Comparison of ENCODE assay signal across 10 mouse cellular contexts in genomic region chr2:62390961-62391461, GRCm38 (mm10). TPM values are rescaled to one million over a fixed set of nuclear protein-coding genes. Genes with fewer than 3 reads are reported as not detected.
DNase-seq lines count a peak whose midpoint lies in the region; ATAC-seq lines count a peak whose summit lies in the region.
"Had no signal": no experiment of that assay in that cellular context is flagged by ENCODE, and none has a peak within 500 bp of the region (broad histone marks: within the 10 kb centered on the region; RNA-seq: fewer than 3 reads in every experiment).

No protein-coding gene starts in this region.

- no peaks in the 10 kb centered on the region for H3K9me3 ChIP-seq in limb, embryonic 15.5 days
- no peaks in the 10 kb centered on the region for H3K9me3 ChIP-seq in limb, embryonic 10.5 days (replicated peaks)
- no peaks in the 10 kb centered on the region for H3K9me3 ChIP-seq in megakaryocyte, embryonic 14.5 days
- no peaks in the 10 kb centered on the region for H3K9me3 ChIP-seq in forebrain, embryonic 16.5 days (ENCODE audit: control insufficient read depth, low read length)
- H3K9me3 ChIP-seq: forebrain, embryonic 12.5 days had no signal

- no peaks in the 10 kb centered on the region for H3K27me3 ChIP-seq in limb, embryonic 15.5 days
- no peaks in the 10 kb centered on the region for H3K27me3 ChIP-seq in limb, embryonic 10.5 days (ENCODE audit: low read depth, poor library complexity, severe bottlenecking)
- H3K27me3 ChIP-seq in megakaryocyte, embryonic 14.5 days (replicated peaks): no peaks in the 10 kb centered on the region
- no peaks in the 10 kb centered on the region for H3K27me3 ChIP-seq in forebrain, embryonic 16.5 days (replicated peaks; ENCODE audit: control insufficient read depth, insufficient read depth, low read length)
- H3K27me3 ChIP-seq: forebrain, embryonic 12.5 days had no signal

- H3K4me3 ChIP-seq in limb, embryonic 15.5 days: no peak overlapping the region
- H3K4me3 ChIP-seq in limb, embryonic 10.5 days: no peak overlapping the region
- H3K4me3 ChIP-seq in megakaryocyte, embryonic 14.5 days (replicated peaks): peak overlapping the region; percentile 81
- H3K4me3 ChIP-seq in forebrain, embryonic 16.5 days (replicated peaks; ENCODE audit: low read length): no peak overlapping the region
- H3K4me3 ChIP-seq: forebrain, embryonic 12.5 days had no signal

- H3K27ac ChIP-seq in limb, embryonic 15.5 days: peak overlapping the region; percentile 38; the same call in 1 of the 2 replicates
- H3K27ac ChIP-seq in limb, embryonic 10.5 days: no peak overlapping the region
- no peak overlapping the region for H3K27ac ChIP-seq in forebrain, embryonic 16.5 days (ENCODE audit: low read length)
- H3K27ac ChIP-seq: forebrain, embryonic 12.5 days; hindbrain, embryonic 14.5 days had no signal

- DNase-seq in limb, embryonic 10.5 days (ENCODE audit: low spot score): no peak
- peak; percentile 74 for DNase-seq in fat pad, adult 2 months (ENCODE audit: extremely low read depth, low read depth, low spot score)
- DNase-seq in thymus, postnatal 36 days: peak; percentile 41 to 53
- DNase-seq in adrenal gland, postnatal 14 days: no peak
- no peak for DNase-seq in embryo, embryonic 11 days

- no peak for ATAC-seq in limb, embryonic 15.5 days (ENCODE audit: insufficient number of reproducible peaks, low FRiP score, low TSS enrichment, low read depth)
- no peak for ATAC-seq in forebrain, embryonic 16.5 days

- no peak overlapping the region for H3K4me2 ChIP-seq in limb, embryonic 15.5 days
- H3K4me2 ChIP-seq in forebrain, embryonic 16.5 days (ENCODE audit: low read length): no peak overlapping the region
- H3K4me2 ChIP-seq: forebrain, embryonic 12.5 days; hindbrain, embryonic 14.5 days had no signal

- no peak overlapping the region for H3K9ac ChIP-seq in limb, embryonic 15.5 days
- no peak overlapping the region for H3K9ac ChIP-seq in forebrain, embryonic 16.5 days (replicated peaks; ENCODE audit: low read depth, low read length)
- H3K9ac ChIP-seq: forebrain, embryonic 12.5 days; hindbrain, embryonic 14.5 days had no signal

- 75% methylated on average over 12 of the region's 12 CpGs for WGBS in limb, embryonic 15.5 days
- WGBS in limb, embryonic 10.5 days: 90% methylated on average over 12 of the region's 12 CpGs
- 87% methylated on average over 12 of the region's 12 CpGs for WGBS in forebrain, embryonic 16.5 days

- H3K36me3 ChIP-seq in limb, embryonic 15.5 days: no peaks in the 10 kb centered on the region
- no peaks in the 10 kb centered on the region for H3K36me3 ChIP-seq in limb, embryonic 10.5 days
- no peaks in the 10 kb centered on the region for H3K36me3 ChIP-seq in megakaryocyte, embryonic 14.5 days (replicated peaks; ENCODE audit: low read length)
- no peaks in the 10 kb centered on the region for H3K36me3 ChIP-seq in forebrain, embryonic 16.5 days (ENCODE audit: control insufficient read depth, insufficient read depth)
- H3K36me3 ChIP-seq: forebrain, embryonic 12.5 days had no signal

- H3K4me1 ChIP-seq in limb, embryonic 15.5 days: no peaks in the 10 kb centered on the region
- no peaks in the 10 kb centered on the region for H3K4me1 ChIP-seq in limb, embryonic 10.5 days
- H3K4me1 ChIP-seq in megakaryocyte, embryonic 14.5 days: peaks cover 13% of the 10 kb centered on the region
- no peaks in the 10 kb centered on the region for H3K4me1 ChIP-seq in forebrain, embryonic 16.5 days (replicated peaks; ENCODE audit: control insufficient read depth, insufficient read depth, low read length)
- H3K4me1 ChIP-seq: forebrain, embryonic 12.5 days had no signal

RNA-seq across cellular contexts. Expression of gene Dpp4, which starts 21.0 kb away (rescaled TPM):
- polyA plus RNA-seq in limb, embryonic 15.5 days (2015; fragmentation: Nextera tagmentation; extraction: Ambion mirVana): 14.5 and 15.2 TPM in 2 replicates
- polyA plus RNA-seq in limb, embryonic 10.5 days (2016; fragmentation: Nextera tagmentation; extraction: Ambion mirVana): 0.08 and 0.23 TPM in 2 replicates
- not detected in 2 replicates for polyA plus RNA-seq in megakaryocyte, embryonic 14.5 days (2012; ENCODE audit: insufficient read depth, low replicate concordance)
- polyA plus RNA-seq in forebrain, embryonic 16.5 days (2015; fragmentation: Nextera tagmentation; extraction: Ambion mirVana): 1.3 and 1.8 TPM in 2 replicates
- total RNA-seq in adrenal gland, postnatal 14 days (2021): 9.0 and 12.4 TPM in 2 replicates

Comparison
In these comparisons a context has a peak if more than half of its experiments do, and no peak if none do; other contexts are left out.
1. DNase-seq: peak in fat pad, adult 2 months (single experiment) and thymus, postnatal 36 days (2 of 2); none in limb, embryonic 10.5 days (single experiment), adrenal gland, postnatal 14 days (single experiment) and embryo, embryonic 11 days (single experiment).